In genomic region chr11:3515637-3516036, GRCm38 (mm10) we compare ENCODE assay signal across 9 mouse cellular contexts. TPM values are rescaled to one million over a fixed set of nuclear protein-coding genes. Genes with fewer than 3 reads are reported as not detected.
DNase-seq lines count a peak whose midpoint lies in the region; ATAC-seq and TF ChIP-seq lines count a peak whose summit lies in the region.
"Had no signal": no experiment of that assay in that cellular context is flagged by ENCODE, and none has a peak within 500 bp of the region (broad histone marks: within the 10 kb centered on the region; RNA-seq: fewer than 3 reads in every experiment).

No protein-coding gene starts in this region.

- H3K27ac ChIP-seq in forebrain, embryonic 12.5 days: no peak overlapping the region
- H3K27ac ChIP-seq in forebrain, embryonic 16.5 days (ENCODE audit: low read length): no peak overlapping the region
- H3K27ac ChIP-seq in lung, postnatal 0 days (ENCODE audit: low read length): no peak overlapping the region
- H3K27ac ChIP-seq in intestine, embryonic 15.5 days: peak overlapping the region; percentile 69; the same call in 1 of the 2 replicates
- no peak overlapping the region for H3K27ac ChIP-seq in stomach, embryonic 15.5 days

- H3K9me3 ChIP-seq in forebrain, embryonic 12.5 days: no peaks in the 10 kb centered on the region
- no peaks in the 10 kb centered on the region for H3K9me3 ChIP-seq in forebrain, embryonic 16.5 days (ENCODE audit: control insufficient read depth, low read length)
- H3K9me3 ChIP-seq in lung, postnatal 0 days (ENCODE audit: low read length): no peaks in the 10 kb centered on the region
- H3K9me3 ChIP-seq in intestine, embryonic 15.5 days: no peaks in the 10 kb centered on the region
- H3K9me3 ChIP-seq in stomach, embryonic 15.5 days: no peaks in the 10 kb centered on the region

- peaks cover 5% of the 10 kb centered on the region for H3K36me3 ChIP-seq in forebrain, embryonic 12.5 days (replicated peaks)
- H3K36me3 ChIP-seq in forebrain, embryonic 16.5 days (ENCODE audit: control insufficient read depth, insufficient read depth): no peaks in the 10 kb centered on the region
- no peaks in the 10 kb centered on the region for H3K36me3 ChIP-seq in lung, postnatal 0 days (ENCODE audit: insufficient read depth, low read length)
- H3K36me3 ChIP-seq in intestine, embryonic 15.5 days: peaks cover 7% of the 10 kb centered on the region
- H3K36me3 ChIP-seq in stomach, embryonic 15.5 days: 0 out of 2 replicates have a peak, but pooled peaks cover 3% of the 10 kb centered on the region

- H3K4me3 ChIP-seq in forebrain, embryonic 12.5 days (replicated peaks): no peak overlapping the region
- H3K4me3 ChIP-seq in forebrain, embryonic 16.5 days (replicated peaks; ENCODE audit: low read length): no peak overlapping the region; the same call in 1 of the 2 replicates
- H3K4me3 ChIP-seq in lung, postnatal 0 days (ENCODE audit: low read depth, low read length): no peak overlapping the region
- H3K4me3 ChIP-seq in intestine, embryonic 15.5 days (replicated peaks): peak overlapping the region; percentile 51
- H3K4me3 ChIP-seq in stomach, embryonic 15.5 days (replicated peaks): peak overlapping the region; percentile 51

- no peak for TF ChIP-seq CTCF in lung, postnatal 0 days (IDR thresholded peaks at IDR 0.05)

- no peak for DNase-seq in lung, postnatal 0 days (ENCODE audit: low spot score)
- DNase-seq in lung, postnatal 36 days: no peak
- no peak for DNase-seq in thymus, postnatal 0 days (ENCODE audit: low spot score)
- no peak for DNase-seq in frontal cortex, postnatal 14 days (ENCODE audit: low spot score in 2 of 2)
- DNase-seq: adrenal gland, postnatal 25 days had no signal

- H3K9ac ChIP-seq in forebrain, embryonic 12.5 days: no peak overlapping the region
- no peak overlapping the region for H3K9ac ChIP-seq in forebrain, embryonic 16.5 days (replicated peaks; ENCODE audit: low read depth, low read length)
- no peak overlapping the region for H3K9ac ChIP-seq in lung, postnatal 0 days (replicated peaks; ENCODE audit: low read depth)
- peak overlapping the region; percentile 61; the same call in 1 of the 2 replicates for H3K9ac ChIP-seq in intestine, embryonic 15.5 days
- no peak overlapping the region for H3K9ac ChIP-seq in stomach, embryonic 15.5 days

- no peak for ATAC-seq in forebrain, embryonic 12.5 days (ENCODE audit: low FRiP score)
- no peak for ATAC-seq in forebrain, embryonic 16.5 days
- ATAC-seq in lung, postnatal 0 days: no peak
- ATAC-seq in intestine, embryonic 15.5 days: no peak
- ATAC-seq in stomach, embryonic 15.5 days (ENCODE audit: insufficient read depth, low FRiP score, low read depth): no peak

- no peak for TF ChIP-seq EP300 in lung, postnatal 0 days (IDR thresholded peaks at IDR 0.05)

- peaks cover 23% of the 10 kb centered on the region for H3K4me1 ChIP-seq in forebrain, embryonic 12.5 days
- H3K4me1 ChIP-seq in forebrain, embryonic 16.5 days (replicated peaks; ENCODE audit: control insufficient read depth, insufficient read depth, low read length): peaks cover 23% of the 10 kb centered on the region
- H3K4me1 ChIP-seq in lung, postnatal 0 days (ENCODE audit: insufficient read depth, low read depth, low read length): no peaks in the 10 kb centered on the region
- H3K4me1 ChIP-seq in intestine, embryonic 15.5 days (replicated peaks): peaks cover 23% of the 10 kb centered on the region
- H3K4me1 ChIP-seq in stomach, embryonic 15.5 days: peaks cover 21% of the 10 kb centered on the region

- H3K4me2 ChIP-seq in forebrain, embryonic 12.5 days: peak overlapping the region; percentile 73; the same call in 1 of the 2 replicates
- no peak overlapping the region; the same call in 1 of the 2 replicates for H3K4me2 ChIP-seq in forebrain, embryonic 16.5 days (ENCODE audit: low read length)
- H3K4me2 ChIP-seq in lung, postnatal 0 days (replicated peaks; ENCODE audit: low read depth, low read length): peak overlapping the region; percentile 61; the same call in 1 of the 2 replicates
- H3K4me2 ChIP-seq in intestine, embryonic 15.5 days (replicated peaks): peak overlapping the region; percentile 82
- peak overlapping the region; percentile 71 for H3K4me2 ChIP-seq in stomach, embryonic 15.5 days

- 84% methylated on average over 4 of the region's 4 CpGs for WGBS in forebrain, embryonic 12.5 days
- WGBS in forebrain, embryonic 16.5 days: 77% methylated on average over 4 of the region's 4 CpGs
- WGBS in lung, postnatal 0 days: 72% methylated on average over 4 of the region's 4 CpGs
- WGBS in intestine, embryonic 15.5 days: 79% methylated on average over 4 of the region's 4 CpGs
- 81% methylated on average over 4 of the region's 4 CpGs for WGBS in stomach, embryonic 15.5 days

- peaks cover 37% of the 10 kb centered on the region for H3K27me3 ChIP-seq in forebrain, embryonic 12.5 days
- peaks cover 10% of the 10 kb centered on the region; the same call in 1 of the 2 replicates for H3K27me3 ChIP-seq in forebrain, embryonic 16.5 days (replicated peaks; ENCODE audit: control insufficient read depth, insufficient read depth, low read length)
- 0 out of 2 replicates have a peak, but pooled peaks cover 2% of the 10 kb centered on the region for H3K27me3 ChIP-seq in lung, postnatal 0 days (replicated peaks; ENCODE audit: insufficient read depth, low read length)
- H3K27me3 ChIP-seq in intestine, embryonic 15.5 days (replicated peaks): no peaks in the 10 kb centered on the region
- H3K27me3 ChIP-seq in stomach, embryonic 15.5 days (replicated peaks): no peaks in the 10 kb centered on the region

RNA-seq across cellular contexts. Expression of gene Selenom, which starts 1.2 kb away (rescaled TPM):
- 49.7 and 51.0 TPM in 2 replicates for polyA plus RNA-seq in forebrain, embryonic 12.5 days (2016; fragmentation: Nextera tagmentation; extraction: Ambion mirVana)
- 39.5 and 52.0 TPM in 2 replicates for polyA plus RNA-seq in forebrain, embryonic 16.5 days (2015; fragmentation: Nextera tagmentation; extraction: Ambion mirVana)
- 60.8 and 62.8 TPM in 2 replicates for polyA plus RNA-seq in lung, postnatal 0 days (2015; fragmentation: Nextera tagmentation; extraction: Ambion mirVana)
- 147 and 154 TPM in 2 replicates for polyA plus RNA-seq in intestine, embryonic 15.5 days (2015; fragmentation: Nextera tagmentation; extraction: Ambion mirVana)
- polyA plus RNA-seq in stomach, embryonic 15.5 days (2015; fragmentation: Nextera tagmentation; extraction: Ambion mirVana): 125 and 131 TPM in 2 replicates
- polyA plus RNA-seq in thymus, postnatal 0 days (2015; fragmentation: Nextera tagmentation; extraction: Ambion mirVana): 16.3 and 17.6 TPM in 2 replicates

RNA-seq across cellular contexts. Expression of gene Inpp5j, which starts 11.0 kb away (rescaled TPM):
- polyA plus RNA-seq in forebrain, embryonic 12.5 days (2016; fragmentation: Nextera tagmentation; extraction: Ambion mirVana): 0.49 and 0.52 TPM in 2 replicates
- polyA plus RNA-seq in forebrain, embryonic 16.5 days (2015; fragmentation: Nextera tagmentation; extraction: Ambion mirVana): 2.9 and 4.9 TPM in 2 replicates
- 0.44 and 0.58 TPM in 2 replicates for polyA plus RNA-seq in lung, postnatal 0 days (2015; fragmentation: Nextera tagmentation; extraction: Ambion mirVana)
- 4.2 and 4.6 TPM in 2 replicates for polyA plus RNA-seq in intestine, embryonic 15.5 days (2015; fragmentation: Nextera tagmentation; extraction: Ambion mirVana)
- 2.9 and 3.4 TPM in 2 replicates for polyA plus RNA-seq in stomach, embryonic 15.5 days (2015; fragmentation: Nextera tagmentation; extraction: Ambion mirVana)
- polyA plus RNA-seq in thymus, postnatal 0 days (2015; fragmentation: Nextera tagmentation; extraction: Ambion mirVana): 0.12 and 0.32 TPM in 2 replicates

RNA-seq across cellular contexts. Expression of gene Smtn, which starts 24.8 kb away (rescaled TPM):
- 36.2 and 38.0 TPM in 2 replicates for polyA plus RNA-seq in forebrain, embryonic 12.5 days (2016; fragmentation: Nextera tagmentation; extraction: Ambion mirVana)
- 17.7 and 20.9 TPM in 2 replicates for polyA plus RNA-seq in forebrain, embryonic 16.5 days (2015; fragmentation: Nextera tagmentation; extraction: Ambion mirVana)
- 47.6 and 51.1 TPM in 2 replicates for polyA plus RNA-seq in lung, postnatal 0 days (2015; fragmentation: Nextera tagmentation; extraction: Ambion mirVana)
- polyA plus RNA-seq in intestine, embryonic 15.5 days (2015; fragmentation: Nextera tagmentation; extraction: Ambion mirVana): 78.3 and 79.6 TPM in 2 replicates
- 97.9 and 105 TPM in 2 replicates for polyA plus RNA-seq in stomach, embryonic 15.5 days (2015; fragmentation: Nextera tagmentation; extraction: Ambion mirVana)
- 13.4 and 13.7 TPM in 2 replicates for polyA plus RNA-seq in thymus, postnatal 0 days (2015; fragmentation: Nextera tagmentation; extraction: Ambion mirVana)

RNA-seq across cellular contexts. Expression of gene Pla2g3, which starts 27.6 kb away (rescaled TPM):
- polyA plus RNA-seq in forebrain, embryonic 12.5 days (2016; fragmentation: Nextera tagmentation; extraction: Ambion mirVana): 0.59 and 0.64 TPM in 2 replicates
- 0.89 and 1.0 TPM in 2 replicates for polyA plus RNA-seq in forebrain, embryonic 16.5 days (2015; fragmentation: Nextera tagmentation; extraction: Ambion mirVana)
- 0.29 and 0.30 TPM in 2 replicates for polyA plus RNA-seq in lung, postnatal 0 days (2015; fragmentation: Nextera tagmentation; extraction: Ambion mirVana)
- polyA plus RNA-seq in intestine, embryonic 15.5 days (2015; fragmentation: Nextera tagmentation; extraction: Ambion mirVana): 0.38 and 0.45 TPM in 2 replicates
- 0.48 and 0.82 TPM in 2 replicates for polyA plus RNA-seq in stomach, embryonic 15.5 days (2015; fragmentation: Nextera tagmentation; extraction: Ambion mirVana)
- polyA plus RNA-seq in thymus, postnatal 0 days (2015; fragmentation: Nextera tagmentation; extraction: Ambion mirVana): 0.90 TPM in 2 replicates

Comparison
In these comparisons a context has a peak if more than half of its experiments do, and no peak if none do; other contexts are left out.
1. H3K4me3 ChIP-seq: peak in intestine, embryonic 15.5 days (single experiment) and stomach, embryonic 15.5 days (single experiment); none in forebrain, embryonic 12.5 days (single experiment), forebrain, embryonic 16.5 days (single experiment) and lung, postnatal 0 days (single experiment).